Mouse (Mus musculus): ENCODE measurements around the gene Rhoa. TPM values are rescaled to one million over a fixed set of nuclear protein-coding genes. Genes with fewer than 3 reads are reported as not detected.
"Not testable (repeated sequence)": the region's sequence is repeated elsewhere in the genome, so short reads cannot be mapped to it uniquely, and the experiment has no call there.

Rhoa gene
- total and polyA plus RNA-seq, 2 experiments from 2014 or later, result 105 to 268 TPM

- Histone ChIP-seq H3K9me3 (ENCODE audit: low read length) (no peaks in the 10 kb centered on the region), H3K4me1 (ENCODE audit: insufficient read depth, low read length) (no peaks in the 10 kb centered on the region)
Observed at GRCm38 (mm10) chr9:108274476-108275330, 31.2 kb upstream of the Rhoa start.

GRCm38 (mm10) chr9:108275331-108275659 is 30.6 kb upstream of the Rhoa start:
- 68% methylated on average over 6 of the region's 6 CpGs for WGBS
- Histone ChIP-seq H3K4me2 (ENCODE audit: low read depth, low read length) (no peak overlapping the region), H3K27me3 (ENCODE audit: insufficient read depth, low read length) (no peaks in the 10 kb centered on the region), H3K36me3 (ENCODE audit: insufficient read depth, low read length) (no peaks in the 10 kb centered on the region), H3K9me3 (ENCODE audit: low read length) (no peaks in the 10 kb centered on the region), H3K27ac (no peak overlapping the region), H3K4me3 (ENCODE audit: low read length) (no peak overlapping the region), H3K4me1 (ENCODE audit: insufficient read depth, low read length) (no peaks in the 10 kb centered on the region), H3K9ac (replicated peaks; ENCODE audit: low read length) (no peak overlapping the region)
- TF ChIP-seq CTCF (IDR thresholded peaks at IDR 0.05; ENCODE audit: low read depth), result no peak
- ATAC-seq, result no peak
- DNase-seq (ENCODE audit: low spot score), result no peak

More at GRCm38 (mm10) chr9:108274476-108275330, 31.2 kb upstream of the Rhoa start:
- Histone ChIP-seq H3K36me3 (ENCODE audit: insufficient read depth, low read length) (no peaks in the 10 kb centered on the region), H3K27me3 (ENCODE audit: insufficient read depth, low read length) (no peaks in the 10 kb centered on the region), H3K27ac (no peak overlapping the region), H3K9ac (replicated peaks; ENCODE audit: low read length) (no peak overlapping the region), H3K4me3 (ENCODE audit: low read length) (no peak overlapping the region), H3K4me2 (ENCODE audit: low read depth, low read length) (no peak overlapping the region)
- no peak for ATAC-seq
- DNase-seq (ENCODE audit: low spot score), result no peak
- 83% methylated on average over 5 of the region's 5 CpGs for WGBS
- no peak for TF ChIP-seq CTCF (IDR thresholded peaks at IDR 0.05; ENCODE audit: low read depth)

DNA sequence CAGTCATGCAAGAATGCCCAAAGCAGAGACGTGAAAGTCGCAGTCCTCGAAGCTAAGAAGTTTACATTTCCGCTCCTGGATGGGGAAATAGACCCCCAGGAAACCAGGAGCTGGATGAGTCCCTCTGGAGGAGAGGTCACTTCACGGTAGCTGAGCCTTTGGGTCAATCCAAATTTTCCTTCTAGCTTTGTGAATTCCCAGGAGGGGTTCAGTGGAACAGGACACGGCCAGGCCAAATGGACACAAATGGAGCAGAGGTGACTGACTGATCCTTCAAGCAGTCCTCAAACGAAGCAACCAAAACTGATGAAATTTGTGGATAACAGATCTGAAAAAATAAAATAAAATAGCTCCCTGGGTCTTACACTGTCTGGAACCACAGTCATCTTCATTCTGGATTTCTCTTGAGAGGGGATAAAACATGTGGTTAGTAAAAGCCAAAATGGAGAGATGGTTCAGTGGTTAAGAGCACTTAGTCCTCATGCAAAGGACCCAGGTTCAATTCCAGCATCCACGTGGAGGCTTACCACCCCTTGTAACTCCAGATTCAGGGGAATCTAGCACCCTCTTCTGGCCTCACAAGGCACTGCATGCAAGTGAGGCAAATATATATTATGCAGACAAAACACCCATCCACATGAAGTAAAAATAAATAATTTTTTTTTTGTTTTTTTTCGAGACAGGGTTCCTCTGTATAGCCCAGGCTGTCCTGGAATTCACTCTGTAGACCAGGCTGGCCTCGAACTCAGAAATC is 27.1 kb upstream of the Rhoa start:
- Histone ChIP-seq H3K4me3 (ENCODE audit: low read length) (no peak overlapping the region), H3K9me3 (ENCODE audit: low read length) (no peaks in the 10 kb centered on the region), H3K36me3 (ENCODE audit: insufficient read depth, low read length) (no peaks in the 10 kb centered on the region), H3K4me2 (ENCODE audit: low read depth, low read length) (no peak overlapping the region), H3K9ac (replicated peaks; ENCODE audit: low read length) (no peak overlapping the region), H3K27me3 (ENCODE audit: insufficient read depth, low read length) (no peaks in the 10 kb centered on the region), H3K4me1 (ENCODE audit: insufficient read depth, low read length) (no peaks in the 10 kb centered on the region), H3K27ac (no peak overlapping the region)
- peak; percentile 62 for TF ChIP-seq CTCF (IDR thresholded peaks at IDR 0.05; ENCODE audit: low read depth)
- WGBS, result 61% methylated on average over 10 of the region's 10 CpGs
- DNase-seq (ENCODE audit: low spot score) (no peak), ATAC-seq (no peak)

GRCm38 (mm10) chr9:108280071-108280828 is 25.7 kb upstream of the Rhoa start:
- 31% methylated on average over 8 of the region's 8 CpGs for WGBS
- H3K27me3 ChIP-seq (ENCODE audit: insufficient read depth, low read length), result no peaks in the 10 kb centered on the region
- H3K9me3 ChIP-seq (ENCODE audit: low read length), result no peaks in the 10 kb centered on the region
- no peak overlapping the region for H3K4me3 ChIP-seq (ENCODE audit: low read length)
- H3K27ac ChIP-seq, result no peak overlapping the region; the same call in 1 of the 2 replicates
- H3K4me1 ChIP-seq (ENCODE audit: insufficient read depth, low read length), result no peaks in the 10 kb centered on the region
- no peak overlapping the region for H3K4me2 ChIP-seq (ENCODE audit: low read depth, low read length)
- DNase-seq (ENCODE audit: low spot score) (peak; percentile 72), ATAC-seq (peak; percentile 72; the same call in 1 of the 2 replicates)
- no peaks in the 10 kb centered on the region for H3K36me3 ChIP-seq (ENCODE audit: insufficient read depth, low read length)
- no peak overlapping the region for H3K9ac ChIP-seq (replicated peaks; ENCODE audit: low read length)
- TF ChIP-seq CTCF (IDR thresholded peaks at IDR 0.05; ENCODE audit: low read depth), result no peak

GRCm38 (mm10) chr9:108284410-108284809 is 21.5 kb upstream of the Rhoa start:
- 12% methylated on average over 6 of the region's 6 CpGs for WGBS

DNA sequence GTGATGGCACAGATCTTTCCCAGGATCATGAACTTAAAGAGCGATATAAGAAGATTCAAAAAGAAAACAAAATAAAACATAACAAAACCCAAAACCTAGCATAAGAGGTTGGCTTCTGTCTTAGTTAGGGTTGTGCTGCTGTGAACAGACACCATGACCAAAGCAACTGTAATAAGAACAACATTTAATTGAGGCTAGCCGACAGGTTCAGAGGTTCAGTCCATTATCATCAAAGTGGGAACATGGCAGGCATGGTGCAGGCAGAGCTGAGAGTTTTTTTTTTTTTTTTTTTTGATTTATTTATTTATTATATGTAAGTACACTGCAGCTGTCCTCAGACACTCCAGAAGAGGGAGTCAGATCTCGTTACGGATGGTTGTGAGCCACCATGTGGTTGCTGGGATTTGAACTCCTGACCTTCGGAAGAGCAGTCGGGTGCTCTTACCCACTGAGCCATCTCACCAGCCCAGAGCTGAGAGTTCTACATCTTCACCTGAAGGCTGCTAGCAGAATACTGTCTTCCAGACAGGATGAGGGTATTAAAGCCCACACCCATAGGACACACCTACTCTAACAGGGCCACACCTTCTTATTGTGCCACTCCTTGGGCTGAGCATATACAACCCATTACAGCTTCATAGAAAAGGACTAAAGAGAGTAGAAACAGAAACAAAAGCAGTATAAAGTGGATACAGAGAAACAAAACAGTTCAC is 18.2 kb upstream of the Rhoa start:
- 85% methylated on average over 4 of the region's 6 CpGs for WGBS

More at GRCm38 (mm10) chr9:108284410-108284809, 21.5 kb upstream of the Rhoa start:
- Histone ChIP-seq H3K9me3 (ENCODE audit: low read length) (no peaks in the 10 kb centered on the region), H3K4me1 (ENCODE audit: insufficient read depth, low read length) (no peaks in the 10 kb centered on the region), H3K4me2 (ENCODE audit: low read depth, low read length) (no peak overlapping the region), H3K36me3 (ENCODE audit: insufficient read depth, low read length) (no peaks in the 10 kb centered on the region), H3K4me3 (ENCODE audit: low read length) (no peak overlapping the region), H3K9ac (replicated peaks; ENCODE audit: low read length) (no peak overlapping the region), H3K27me3 (ENCODE audit: insufficient read depth, low read length) (no peaks in the 10 kb centered on the region), H3K27ac (no peak overlapping the region)
- DNase-seq (ENCODE audit: low spot score) (peak; percentile 86), ATAC-seq (peak; percentile 82)
- peak; percentile 90 for TF ChIP-seq CTCF (IDR thresholded peaks at IDR 0.05; ENCODE audit: low read depth)

More for the DNA sequence above, 18.2 kb upstream of the Rhoa start:
- not testable (repeated sequence) for H3K4me2 ChIP-seq (ENCODE audit: low read depth, low read length); H3K4me1 ChIP-seq (ENCODE audit: insufficient read depth, low read length); H3K27me3 ChIP-seq (ENCODE audit: insufficient read depth, low read length); H3K36me3 ChIP-seq (ENCODE audit: insufficient read depth, low read length); H3K4me3 ChIP-seq (ENCODE audit: low read length); H3K27ac ChIP-seq; DNase-seq (ENCODE audit: low spot score); H3K9me3 ChIP-seq (ENCODE audit: low read length); H3K9ac ChIP-seq (replicated peaks; ENCODE audit: low read length); ATAC-seq

Data from hindbrain, postnatal 0 days (tissue).